Mouse (Mus musculus) NIH3T3 (cell line): ENCODE measurements around the gene Crybb1.

Experiments used
- DNase-seq: peaks from one replicate; pipeline ENCODE4 v3.0.0-alpha.2; 2012; ENCODE audit warnings: low read depth

The Crybb1 gene

GRCm38 (mm10) chr5:112286608-112286983, 31.0 kb downstream of the Crybb1 start:
- no peak for DNase-seq

- DNase-seq: no peak
Measured at GRCm38 (mm10) chr5:112286984-112287641, 31.5 kb downstream of the Crybb1 start.

- no peak for DNase-seq
Measured at GRCm38 (mm10) chr5:112287652-112288051, 32.0 kb downstream of the Crybb1 start.

GRCm38 (mm10) chr5:112288193-112289141, 32.9 kb downstream of the Crybb1 start:
- no peak for DNase-seq

- DNase-seq: peak; percentile 61
Measured at GRCm38 (mm10) chr5:112289236-112289635, 33.6 kb downstream of the Crybb1 start.

- DNase-seq: no peak
Measured at GRCm38 (mm10) chr5:112289819-112290535, 34.4 kb downstream of the Crybb1 start.

- no peak for DNase-seq
Measured at GRCm38 (mm10) chr5:112290536-112290880, 34.9 kb downstream of the Crybb1 start.

- no peak for DNase-seq
Measured at GRCm38 (mm10) chr5:112291866-112292265, 36.3 kb downstream of the Crybb1 start.

- DNase-seq: no peak
Measured at GRCm38 (mm10) chr5:112292343-112292980, 36.8 kb downstream of the Crybb1 start.

- DNase-seq: no peak
Measured at GRCm38 (mm10) chr5:112293800-112294199, 38.2 kb downstream of the Crybb1 start.

GRCm38 (mm10) chr5:112294696-112295095, 39.1 kb downstream of the Crybb1 start:
- DNase-seq: peak; percentile 33

GRCm38 (mm10) chr5:112295162-112295561, 39.5 kb downstream of the Crybb1 start:
- DNase-seq: peak; percentile 60

GRCm38 (mm10) chr5:112295564-112295963, 39.9 kb downstream of the Crybb1 start:
- DNase-seq: no peak

GRCm38 (mm10) chr5:112296404-112297181, 41.0 kb downstream of the Crybb1 start:
- no peak for DNase-seq

- DNase-seq: no peak
Measured at GRCm38 (mm10) chr5:112297257-112297656, 41.6 kb downstream of the Crybb1 start.

- no peak for DNase-seq
Measured at GRCm38 (mm10) chr5:112298226-112298988, 42.8 kb downstream of the Crybb1 start.

- no peak for DNase-seq
Measured at GRCm38 (mm10) chr5:112299399-112299798, 43.8 kb downstream of the Crybb1 start.

GRCm38 (mm10) chr5:112300112-112300511, 44.5 kb downstream of the Crybb1 start:
- no peak for DNase-seq

- no peak for DNase-seq
Measured at GRCm38 (mm10) chr5:112300721-112301308, 45.2 kb downstream of the Crybb1 start.

- DNase-seq: no peak
Measured at GRCm38 (mm10) chr5:112301694-112302093, 46.1 kb downstream of the Crybb1 start.
